Mouse (Mus musculus) liver, embryonic 11.5 days (tissue): ENCODE data around the gene Flnb. TPM values are rescaled to one million over a fixed set of nuclear protein-coding genes. Genes with fewer than 3 reads are reported as not detected.

Experiments used
- ATAC-seq: fragments of 200-750 bp; cut with Nextera tagmentation; replicated peaks from 2 replicates; pipeline ENCODE4 v1.8.0; 2017; ENCODE audit warnings: moderate number of reproducible peaks, mild to moderate bottlenecking, moderate TSS enrichment, moderate library complexity; ENCODE audit not compliant: low FRiP score
- DNase-seq: peaks from one replicate; pipeline ENCODE4 v3.0.0-alpha.2; 2017; ENCODE audit warnings: low spot score
- H3K27ac ChIP-seq: fragments of 300-500 bp; sonication (generic); 2 replicates; pipeline ENCODE4 v1.5.1; 2014; ENCODE audit warnings: mild to moderate bottlenecking, low read depth, low read length, control low read depth
- H3K27me3 ChIP-seq: fragments of 300-500 bp; sonication (generic); replicated peaks from 2 replicates; pipeline ENCODE4 v1.6.1; 2014; ENCODE audit warnings: low read length, mixed read lengths; ENCODE audit not compliant: control insufficient read depth, insufficient read depth
- H3K36me3 ChIP-seq: fragments of 300-500 bp; sonication (generic); 2 replicates; pipeline ENCODE4 v1.6.1; 2014; ENCODE audit warnings: mild to moderate bottlenecking, low read length, moderate library complexity, mixed read lengths; ENCODE audit not compliant: control insufficient read depth, insufficient read depth
- H3K4me1 ChIP-seq: fragments of 300-500 bp; sonication (generic); replicated peaks from 2 replicates; pipeline ENCODE4 v1.6.1; 2014; ENCODE audit warnings: low read length, mixed read lengths; ENCODE audit not compliant: control insufficient read depth, insufficient read depth
- H3K4me2 ChIP-seq: fragments of 300-500 bp; sonication (generic); 2 replicates; pipeline ENCODE4 v1.6.1; 2014; ENCODE audit warnings: mild to moderate bottlenecking, control low read depth, moderate library complexity
- H3K4me3 ChIP-seq: fragments of 300-500 bp; sonication (generic); 2 replicates; pipeline ENCODE4 v1.5.1; 2014; ENCODE audit warnings: low read depth, low read length, control low read depth
- H3K9ac ChIP-seq: fragments of 300-500 bp; sonication (generic); 2 replicates; pipeline ENCODE4 v1.6.1; 2014; ENCODE audit warnings: low read depth, low read length, control low read depth
- H3K9me3 ChIP-seq: fragments of 300-500 bp; sonication (generic); 2 replicates; pipeline ENCODE4 v1.6.1; 2016; ENCODE audit warnings: low read length, inconsistent platforms, mixed read lengths; ENCODE audit not compliant: control insufficient read depth
- WGBS: fragments of 180-500 bp; shearing (Covaris S2); extraction: QIAGEN DNeasy Blood & Tissue Kit; methylation state at CpG from one replicate; pipeline ENCODE4 v1.1.7; 2014; 5-methylcytosine and 5-hydroxymethylcytosine counted together
- polyA plus RNA-seq: library from polyadenylated mRNA; unstranded; fragments of >200 nt; fragmentation: Nextera tagmentation; extraction: Ambion mirVana; gene quantifications from 2 replicates; pipeline ENCODE4 v1.2.1, GENCODE M21; 2014

The Flnb gene
- polyA plus RNA-seq, 1 experiment from 2014 or later: 14.2 TPM

DNA sequence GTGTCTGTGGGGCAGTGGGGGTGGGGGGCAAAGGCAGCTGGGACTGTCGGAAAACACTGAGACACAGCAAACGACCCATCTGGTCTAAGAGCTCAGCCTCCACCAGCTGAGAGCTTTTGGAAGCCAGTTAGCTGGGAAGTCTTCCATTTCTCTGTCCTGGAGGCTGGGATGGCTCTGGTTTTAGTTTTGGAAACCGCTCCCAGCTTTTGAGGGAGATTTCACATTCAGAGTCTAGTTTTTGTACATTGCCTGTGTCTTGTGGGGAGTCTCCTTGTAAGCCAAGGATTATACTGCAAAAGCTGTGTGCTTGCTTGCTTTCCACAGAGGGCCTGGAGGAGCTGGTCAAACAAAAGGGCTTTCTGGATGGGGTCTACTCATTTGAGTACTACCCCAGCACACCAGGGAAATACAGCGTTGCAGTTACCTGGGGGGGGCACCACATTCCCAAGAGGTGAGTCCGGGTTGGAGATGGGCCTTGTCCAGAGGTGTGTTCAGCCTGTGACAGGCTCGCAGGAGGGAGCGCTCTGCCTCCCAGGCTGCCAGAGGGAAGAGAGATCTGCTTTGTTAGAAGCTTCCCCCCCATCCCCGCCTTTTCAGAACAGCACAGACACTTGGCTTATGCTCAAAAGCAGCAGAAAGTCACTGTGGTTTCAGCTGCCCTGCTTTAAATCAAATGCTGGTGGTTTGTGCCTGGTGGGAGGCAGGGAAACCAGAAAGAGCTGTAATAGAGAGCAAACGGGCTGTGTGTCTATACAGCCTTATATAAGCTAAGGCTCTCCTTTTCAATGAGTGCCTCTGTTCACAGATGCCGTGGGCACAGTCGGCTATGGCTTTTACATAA, 71.3 kb downstream of the Flnb start:
- no peak for ATAC-seq
- no peaks in the 10 kb centered on the region for H3K9me3 ChIP-seq

DNA sequence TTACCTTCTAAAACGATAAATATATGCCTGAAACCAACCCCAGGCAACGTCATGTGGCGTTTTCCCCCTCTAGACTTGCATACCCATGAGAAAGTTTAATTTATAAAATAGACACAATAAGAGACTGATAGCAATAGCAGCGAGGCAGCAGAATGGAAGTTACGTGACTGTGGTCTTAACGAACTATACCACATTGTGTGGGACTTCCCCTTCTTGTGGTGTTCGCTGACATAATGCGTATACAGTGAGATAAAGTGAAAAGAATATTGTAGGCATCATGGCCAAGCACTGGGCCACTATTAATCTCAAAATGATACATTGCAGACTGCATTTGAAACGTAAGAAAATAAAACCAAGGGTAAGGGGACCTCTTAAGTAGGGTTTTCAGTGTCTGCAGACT, 72.1 kb downstream of the Flnb start:
- H3K9me3 ChIP-seq: no peaks in the 10 kb centered on the region
- DNase-seq (no peak), ATAC-seq (peak; percentile 57; the same call in 1 of the 2 replicates)
- H3K4me3 ChIP-seq: no peak overlapping the region
- peaks cover 6% of the 10 kb centered on the region for H3K4me1 ChIP-seq
- no peak overlapping the region for H3K4me2 ChIP-seq
- H3K27me3 ChIP-seq: no peaks in the 10 kb centered on the region
- 38% methylated on average over 9 of the region's 9 CpGs for WGBS
- H3K9ac ChIP-seq: no peak overlapping the region
- no peak overlapping the region for H3K27ac ChIP-seq
- peaks cover 5% of the 10 kb centered on the region for H3K36me3 ChIP-seq

More for the DNA sequence above, 71.3 kb downstream of the Flnb start:
- peaks cover 11% of the 10 kb centered on the region for H3K36me3 ChIP-seq
- peaks cover 6% of the 10 kb centered on the region for H3K4me1 ChIP-seq
- WGBS: 64% methylated on average over 11 of the region's 11 CpGs
- H3K27me3 ChIP-seq: no peaks in the 10 kb centered on the region
- no peak overlapping the region for H3K4me2 ChIP-seq
- 0 out of 2 replicates have a peak overlapping the region, but pooled peaks have one; percentile 15 for H3K27ac ChIP-seq
- no peak overlapping the region for H3K9ac ChIP-seq
- H3K4me3 ChIP-seq: no peak overlapping the region
- no peak for DNase-seq

- H3K9ac ChIP-seq: no peak overlapping the region
- H3K9me3 ChIP-seq: no peaks in the 10 kb centered on the region
- H3K27me3 ChIP-seq: no peaks in the 10 kb centered on the region
- H3K4me1 ChIP-seq: peaks cover 6% of the 10 kb centered on the region
- ATAC-seq: no peak
- no peak overlapping the region for H3K27ac ChIP-seq
- H3K4me3 ChIP-seq: no peak overlapping the region
- DNase-seq: no peak
- no peak overlapping the region for H3K4me2 ChIP-seq
- peaks cover 5% of the 10 kb centered on the region for H3K36me3 ChIP-seq
Observed at GRCm38 (mm10) chr14:7891401-7891800, 73.6 kb downstream of the Flnb start.

- H3K9me3 ChIP-seq: no peaks in the 10 kb centered on the region
- peaks cover 4% of the 10 kb centered on the region for H3K36me3 ChIP-seq
- H3K4me1 ChIP-seq: no peaks in the 10 kb centered on the region
- no peak overlapping the region for H3K4me2 ChIP-seq
- H3K27me3 ChIP-seq: no peaks in the 10 kb centered on the region
- H3K27ac ChIP-seq: no peak overlapping the region
- 85% methylated on average over 9 of the region's 9 CpGs for WGBS
- ATAC-seq: no peak
- DNase-seq: no peak
- no peak overlapping the region for H3K9ac ChIP-seq
- no peak overlapping the region for H3K4me3 ChIP-seq
Observed at GRCm38 (mm10) chr14:7896126-7896525, 78.4 kb downstream of the Flnb start.

DNA sequence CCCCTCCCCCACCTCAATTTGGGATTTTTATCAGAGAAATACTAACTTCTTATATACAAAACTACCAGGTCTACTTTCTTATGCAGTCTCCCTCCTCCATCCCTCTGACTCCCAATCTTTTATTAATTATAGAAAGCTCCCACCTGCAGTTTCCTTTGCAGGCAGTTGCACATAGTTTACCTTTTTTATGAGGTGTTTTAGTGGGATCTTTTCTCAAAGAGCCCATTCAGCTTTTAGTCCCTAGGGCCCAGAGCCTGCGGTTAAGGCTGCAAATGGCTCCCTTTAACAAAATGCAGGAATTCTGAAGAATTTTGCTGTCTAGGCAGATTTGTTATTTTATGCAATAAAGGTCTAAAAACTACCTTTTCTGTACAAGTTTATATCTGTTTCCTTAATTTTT, 78.9 kb downstream of the Flnb start:
- H3K36me3 ChIP-seq: peaks cover 4% of the 10 kb centered on the region
- H3K27me3 ChIP-seq: no peaks in the 10 kb centered on the region
- no peak overlapping the region for H3K4me3 ChIP-seq
- WGBS: 92% methylated on average over 1 of the region's 1 CpGs
- H3K27ac ChIP-seq: no peak overlapping the region
- H3K9me3 ChIP-seq: no peaks in the 10 kb centered on the region
- no peak overlapping the region for H3K4me2 ChIP-seq
- ATAC-seq (no peak), DNase-seq (no peak)
- H3K4me1 ChIP-seq: no peaks in the 10 kb centered on the region
- H3K9ac ChIP-seq: no peak overlapping the region

GRCm38 (mm10) chr14:7899986-7900385, 82.2 kb downstream of the Flnb start:
- WGBS: 74% methylated on average over 3 of the region's 3 CpGs
- no peak for ATAC-seq
- no peak overlapping the region for H3K4me2 ChIP-seq

GRCm38 (mm10) chr14:7900481-7901049, 82.8 kb downstream of the Flnb start:
- ATAC-seq (no peak), DNase-seq (no peak)
- peaks cover 6% of the 10 kb centered on the region; the same call in 1 of the 2 replicates for H3K36me3 ChIP-seq
- H3K27me3 ChIP-seq: no peaks in the 10 kb centered on the region
- no peaks in the 10 kb centered on the region for H3K9me3 ChIP-seq
- H3K9ac ChIP-seq: no peak overlapping the region
- 70% methylated on average over 11 of the region's 11 CpGs for WGBS
- H3K27ac ChIP-seq: no peak overlapping the region
- H3K4me2 ChIP-seq: no peak overlapping the region
- no peak overlapping the region for H3K4me3 ChIP-seq
- no peaks in the 10 kb centered on the region for H3K4me1 ChIP-seq

More at GRCm38 (mm10) chr14:7899986-7900385, 82.2 kb downstream of the Flnb start:
- DNase-seq: no peak
- peaks cover 6% of the 10 kb centered on the region; the same call in 1 of the 2 replicates for H3K36me3 ChIP-seq
- no peak overlapping the region for H3K4me3 ChIP-seq
- no peak overlapping the region for H3K9ac ChIP-seq
- H3K27me3 ChIP-seq: no peaks in the 10 kb centered on the region
- H3K4me1 ChIP-seq: no peaks in the 10 kb centered on the region
- no peaks in the 10 kb centered on the region for H3K9me3 ChIP-seq
- H3K27ac ChIP-seq: no peak overlapping the region

DNA sequence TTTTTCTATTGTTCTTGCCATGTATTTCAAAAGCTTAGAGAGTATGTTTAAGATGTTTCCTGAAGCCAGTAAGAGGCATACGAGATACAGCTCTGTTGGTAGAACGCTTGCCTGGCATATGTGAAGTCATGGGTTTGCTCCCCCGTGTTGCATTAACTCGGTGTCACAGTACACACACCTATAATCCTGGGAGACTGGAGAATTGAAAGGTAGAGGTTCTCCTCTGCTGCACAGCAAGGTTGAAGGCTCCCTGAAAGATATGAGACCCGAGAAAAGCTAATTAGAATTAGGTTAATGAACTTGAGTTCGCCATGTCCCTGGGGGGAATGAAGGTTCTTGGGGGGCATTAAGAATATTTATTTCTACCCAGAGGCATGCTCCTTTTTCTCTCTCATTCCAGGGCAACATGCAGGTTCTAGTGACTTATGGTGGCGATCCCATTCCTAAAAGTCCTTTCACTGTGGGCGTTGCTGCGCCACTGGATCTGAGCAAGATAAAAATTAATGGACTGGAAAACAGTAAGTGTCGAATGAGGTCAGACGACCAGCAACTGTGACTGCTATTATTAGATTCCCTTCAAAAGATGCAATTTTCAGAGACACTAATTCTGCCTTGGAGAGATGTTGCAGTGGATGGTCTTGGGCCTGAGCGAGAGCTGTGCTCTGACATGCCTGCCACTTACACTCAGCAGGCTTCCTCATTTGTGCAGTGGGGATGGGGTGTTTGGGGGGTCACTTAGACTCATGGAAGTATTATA, 83.9 kb downstream of the Flnb start:
- Histone ChIP-seq H3K4me2 (no peak overlapping the region), H3K9me3 (no peaks in the 10 kb centered on the region), H3K36me3 (peaks cover 6% of the 10 kb centered on the region; the same call in 1 of the 2 replicates)

More for the DNA sequence above, 83.9 kb downstream of the Flnb start:
- DNase-seq (no peak), ATAC-seq (no peak)
- H3K4me1 ChIP-seq: no peaks in the 10 kb centered on the region
- H3K27ac ChIP-seq: no peak overlapping the region
- H3K9ac ChIP-seq: no peak overlapping the region
- no peak overlapping the region for H3K4me3 ChIP-seq
- WGBS: 87% methylated on average over 12 of the region's 12 CpGs
- no peaks in the 10 kb centered on the region for H3K27me3 ChIP-seq
